Mouse (Mus musculus) myocyte (in vitro differentiated cells): ENCODE data around the gene Mrpl39. TPM values are rescaled to one million over a fixed set of nuclear protein-coding genes. Genes with fewer than 3 reads are reported as not detected.

Experiments
- H3K27me3 ChIP-seq: one replicate; pipeline ENCODE4 v1.6.1; 2011; ENCODE audit not compliant: control insufficient read depth, insufficient read depth, insufficient read length
- H3K36me3 ChIP-seq: one replicate; pipeline ENCODE4 v1.6.1; 2011; ENCODE audit not compliant: control insufficient read depth, insufficient read depth
- H3K4me2 ChIP-seq: one replicate; pipeline ENCODE4 v1.6.1; 2011; ENCODE audit warnings: low read depth, control low read depth
- H3K4me3 ChIP-seq: one replicate; pipeline ENCODE4 v1.5.1; 2011; ENCODE audit warnings: mild to moderate bottlenecking, control low read depth, moderate library complexity
- H3K79me2 ChIP-seq: one replicate; pipeline ENCODE4 v1.6.1; 2011; ENCODE audit not compliant: control insufficient read depth, insufficient read depth
- H3ac ChIP-seq: one replicate; pipeline ENCODE4 v1.6.1; 2011; ENCODE audit not compliant: control insufficient read depth, insufficient read length
- CEBPB ChIP-seq: IDR thresholded peaks from 2 replicates; pipeline ENCODE4 v1.6.1; 2011; ENCODE audit warnings: mild to moderate bottlenecking, moderate library complexity; ENCODE audit not compliant: poor library complexity, insufficient read depth, severe bottlenecking
- E2F4 ChIP-seq: IDR thresholded peaks from one replicate; pipeline ENCODE4 v1.6.1; 2011; ENCODE audit warnings: mild to moderate bottlenecking, control low read depth, moderate library complexity; ENCODE audit not compliant: insufficient read depth
- MAX ChIP-seq: IDR thresholded peaks from one replicate; pipeline ENCODE4 v1.6.1; 2011; ENCODE audit warnings: low read depth, mild to moderate bottlenecking, control low read depth
- MYOD1 ChIP-seq, 3 experiments: IDR thresholded peaks; one replicate each; pipeline ENCODE4 v1.6.1; 2011; ENCODE audit warnings: control low read depth in 2 of 3, low read depth in 2 of 3, mild to moderate bottlenecking in 2 of 3, moderate library complexity in 1 of 3; ENCODE audit not compliant: insufficient read length in 2 of 3, control insufficient read depth in 1 of 3
- MYOG ChIP-seq, 3 experiments: IDR thresholded peaks; one replicate each; pipeline ENCODE4 v1.6.1; 2011; ENCODE audit warnings: control low read depth in 2 of 3, low read depth in 2 of 3, mild to moderate bottlenecking in 2 of 3; ENCODE audit not compliant: insufficient read length in 2 of 3, control insufficient read depth in 1 of 3, insufficient read depth in 1 of 3
- POLR2A ChIP-seq: IDR thresholded peaks from one replicate; pipeline ENCODE4 v1.6.1; 2011; ENCODE audit warnings: low read depth, mild to moderate bottlenecking, control low read depth, moderate library complexity; ENCODE audit not compliant: insufficient read length
- POLR2AphosphoS2 ChIP-seq: IDR thresholded peaks from one replicate; pipeline ENCODE4 v1.6.1; 2011; ENCODE audit warnings: low read depth, control low read depth; ENCODE audit not compliant: insufficient read length
- REST ChIP-seq: IDR thresholded peaks from one replicate; pipeline ENCODE4 v1.6.1; 2011; ENCODE audit warnings: mild to moderate bottlenecking, control low read depth, moderate library complexity; ENCODE audit not compliant: insufficient read depth, insufficient read length
- SRF ChIP-seq: IDR thresholded peaks from one replicate; pipeline ENCODE4 v1.6.1; 2011; ENCODE audit warnings: low read depth; ENCODE audit not compliant: control insufficient read depth, insufficient read length
- TCF12 ChIP-seq: IDR thresholded peaks from one replicate; pipeline ENCODE4 v1.6.1; 2011; ENCODE audit warnings: mild to moderate bottlenecking, control low read depth; ENCODE audit not compliant: poor library complexity, insufficient read depth, severe bottlenecking
- TCF3 ChIP-seq: IDR thresholded peaks from one replicate; pipeline ENCODE4 v1.6.1; 2011; ENCODE audit warnings: low read depth, control low read depth; ENCODE audit not compliant: insufficient read length
- USF1 ChIP-seq: IDR thresholded peaks from one replicate; pipeline ENCODE4 v1.6.1; 2011; ENCODE audit warnings: low read depth, mild to moderate bottlenecking, control low read depth, moderate library complexity
- polyA plus RNA-seq: library from polyadenylated mRNA; unstranded; fragments of >200 nt; fragmentation: generic; extraction: Trizol; gene quantifications from one replicate; pipeline ENCODE4 v1.2.1, GENCODE M21; 2012; ENCODE audit warnings: missing spikeins

Gene Mrpl39
- polyA plus RNA-seq, 1 experiment: 36.6 TPM

DNA sequence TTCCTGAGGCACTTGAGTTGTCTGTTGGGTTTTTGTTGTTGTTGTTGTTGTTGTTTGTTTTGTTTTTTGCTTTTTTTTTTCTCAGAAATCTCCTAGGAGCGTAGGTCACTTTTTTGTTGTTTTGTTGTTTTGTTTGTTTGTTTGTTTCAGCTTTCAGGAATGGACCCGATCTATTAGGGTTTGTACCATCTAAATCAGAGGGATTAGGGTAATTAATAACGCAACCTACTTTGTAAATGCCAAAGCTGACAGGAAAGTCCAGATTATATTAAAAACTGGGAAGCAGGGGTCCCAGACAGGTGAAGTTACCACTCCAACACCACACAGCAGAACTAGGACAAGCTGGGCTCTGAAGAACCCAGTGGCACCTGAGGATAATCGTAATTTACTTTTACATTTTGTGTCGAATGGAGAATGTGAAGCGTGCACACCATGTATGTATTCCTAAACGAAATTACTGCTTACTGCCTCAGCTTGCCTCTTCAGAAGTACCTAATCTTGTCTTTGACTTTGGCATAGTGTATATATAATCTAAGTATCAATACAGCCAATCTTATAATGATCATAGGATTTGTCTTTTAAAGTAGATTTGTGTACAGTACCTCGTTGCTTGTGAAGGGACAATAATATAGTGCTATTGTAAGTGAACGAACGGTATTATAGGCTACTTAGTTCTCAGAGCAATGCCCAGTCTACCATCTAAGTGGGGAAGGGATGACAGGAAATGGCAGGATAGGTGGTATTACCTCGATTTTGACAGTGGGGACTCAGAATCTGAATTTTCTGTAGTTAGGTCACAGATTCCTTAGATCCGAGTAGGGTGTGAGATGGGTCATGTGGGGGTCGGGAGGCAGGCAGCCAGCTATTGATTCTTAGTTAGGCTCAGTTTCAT lies 31.5 kb downstream of the Mrpl39 start:
- TF ChIP-seq TCF12 (no peak), MYOD1 (IDR thresholded peaks at IDR 0.05; ENCODE audit: control insufficient read depth in 1 of 3, insufficient read length in 2 of 3, low read depth in 2 of 3) (no peak), E2F4 (no peak), POLR2AphosphoS2 (no peak), SRF (no peak), REST (no peak), CEBPB (no peak), USF1 (no peak), MYOG (IDR thresholded peaks at IDR 0.05; ENCODE audit: control insufficient read depth in 1 of 3, insufficient read depth in 1 of 3, insufficient read length in 2 of 3, low read depth in 2 of 3) (no peak), TCF3 (no peak), MAX (no peak), POLR2A (no peak)
- peak overlapping the region; percentile 49 for H3K4me3 ChIP-seq
- H3ac ChIP-seq: no peak overlapping the region
- H3K27me3 ChIP-seq: no peaks in the 10 kb centered on the region
- no peaks in the 10 kb centered on the region for H3K36me3 ChIP-seq
- H3K79me2 ChIP-seq: peaks cover 39% of the 10 kb centered on the region
- H3K4me2 ChIP-seq: peak overlapping the region; percentile 93

DNA sequence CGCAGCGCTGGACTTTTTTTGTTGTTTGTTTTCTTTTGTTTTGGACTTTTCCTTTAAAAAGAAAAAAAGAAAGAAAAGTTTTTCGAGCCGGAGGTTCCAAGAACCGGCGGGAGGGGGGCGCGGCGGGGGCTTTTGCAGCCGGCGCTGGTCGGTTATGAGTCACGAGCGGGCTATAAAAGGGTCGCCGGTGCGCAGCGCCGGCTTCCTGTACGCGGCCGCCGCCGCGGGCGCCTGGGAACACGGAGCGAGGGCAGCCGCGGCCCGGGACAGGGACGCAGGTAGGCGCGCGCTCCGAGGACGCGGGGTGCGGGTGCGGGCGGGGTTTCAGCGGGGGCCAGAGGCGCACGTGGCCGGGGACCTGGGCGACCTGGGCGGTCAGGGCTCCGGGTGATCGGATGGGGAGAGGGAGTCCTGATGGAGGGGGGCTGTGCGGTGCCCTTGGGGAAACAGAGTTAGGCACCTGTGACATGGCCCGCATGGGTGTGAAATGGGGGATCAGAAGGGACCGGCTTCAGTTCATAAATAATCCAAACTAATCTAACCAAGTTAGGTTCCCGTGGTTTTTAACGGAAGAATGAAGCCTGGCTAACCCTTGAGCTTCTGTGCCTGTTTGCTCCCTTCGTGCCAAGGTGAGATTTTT lies 32.3 kb downstream of the Mrpl39 start:
- Histone ChIP-seq H3K4me3 (peak overlapping the region; percentile 49), H3K4me2 (peak overlapping the region; percentile 93), H3K79me2 (peaks cover 39% of the 10 kb centered on the region), H3ac (peak overlapping the region; percentile 51), H3K36me3 (no peaks in the 10 kb centered on the region), H3K27me3 (no peaks in the 10 kb centered on the region)
- TF ChIP-seq POLR2A (peak; percentile 73), POLR2AphosphoS2 (peak; percentile 19), SRF (no peak), MYOG (IDR thresholded peaks at IDR 0.05; ENCODE audit: control insufficient read depth in 1 of 3, insufficient read depth in 1 of 3, insufficient read length in 2 of 3, low read depth in 2 of 3) (no peak)

DNA sequence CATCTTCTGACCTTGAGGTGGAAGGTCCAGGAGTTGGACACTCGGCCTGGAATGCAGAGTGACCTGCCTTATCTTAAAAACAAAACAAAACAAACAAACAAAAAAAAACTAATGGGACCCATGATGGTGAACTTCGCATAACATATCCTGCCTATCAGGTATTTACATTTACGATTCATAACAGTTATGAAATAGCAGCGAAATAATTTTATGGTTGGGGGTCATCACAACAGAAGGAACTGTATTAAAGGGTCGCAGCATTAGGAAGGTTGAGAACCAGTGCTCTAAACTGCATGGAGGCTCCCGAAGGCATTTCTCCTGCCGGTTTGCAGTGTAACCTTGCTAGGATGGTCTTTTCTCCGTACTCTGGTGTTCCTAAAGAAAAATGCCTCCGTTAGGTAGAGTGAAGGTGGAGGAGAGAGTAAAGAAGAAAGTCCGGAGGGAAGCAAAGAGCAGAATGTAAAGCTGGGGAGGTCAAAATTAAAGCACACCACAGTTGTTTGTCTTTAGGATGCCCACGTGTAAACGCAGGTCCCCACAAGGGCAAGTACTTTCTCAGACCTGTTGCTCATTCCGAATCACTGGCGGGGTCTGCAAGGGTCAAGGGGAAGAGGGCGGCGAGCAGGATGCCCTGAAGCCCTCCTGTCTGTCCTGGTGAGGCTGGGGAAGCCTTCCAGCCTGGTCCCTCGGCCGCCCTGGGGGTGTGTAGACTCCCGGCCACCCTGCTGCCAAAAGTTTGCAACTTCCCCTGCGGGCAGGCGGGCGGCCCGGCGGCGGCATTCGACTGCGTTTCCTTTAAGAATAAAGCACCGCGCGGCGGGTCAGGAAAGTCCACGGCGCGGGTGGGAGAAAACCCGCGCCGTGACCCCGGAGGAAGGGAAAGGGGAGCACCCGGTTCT lies 33.1 kb downstream of the Mrpl39 start:
- TF ChIP-seq E2F4 (no peak), TCF3 (no peak), POLR2AphosphoS2 (no peak), SRF (no peak), POLR2A (no peak), CEBPB (no peak), REST (no peak), MAX (no peak), MYOD1 (IDR thresholded peaks at IDR 0.05; ENCODE audit: control insufficient read depth in 1 of 3, insufficient read length in 2 of 3, low read depth in 2 of 3) (no peak), MYOG (IDR thresholded peaks at IDR 0.05; ENCODE audit: control insufficient read depth in 1 of 3, insufficient read depth in 1 of 3, insufficient read length in 2 of 3, low read depth in 2 of 3) (no peak), TCF12 (no peak), USF1 (no peak)

DNA sequence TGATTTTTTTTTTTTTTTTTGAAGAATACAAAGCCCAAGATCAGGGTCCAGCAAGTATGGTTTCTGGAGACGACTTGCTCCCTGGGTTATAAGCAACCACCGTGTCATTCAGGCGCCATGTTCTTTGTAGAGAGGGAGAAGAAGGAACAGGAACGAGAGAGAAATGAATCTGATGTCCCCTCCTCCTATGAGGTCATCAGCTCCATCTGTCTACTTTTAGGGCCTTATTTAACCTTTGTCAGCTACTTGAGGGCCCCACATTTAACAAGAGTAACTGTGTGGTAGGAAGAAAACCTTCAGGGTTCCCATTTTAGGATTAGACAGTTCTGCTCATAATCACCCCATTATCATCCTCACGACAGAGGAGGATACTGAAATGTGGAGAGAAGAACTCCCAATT lies 34.5 kb downstream of the Mrpl39 start:
- no peak for TF ChIP-seq TCF3
- no peak for TF ChIP-seq REST

More for the DNA sequence above, 33.1 kb downstream of the Mrpl39 start:
- H3K4me2 ChIP-seq: peak overlapping the region; percentile 57
- H3K36me3 ChIP-seq: no peaks in the 10 kb centered on the region
- H3ac ChIP-seq: peak overlapping the region; percentile 51
- H3K4me3 ChIP-seq: peak overlapping the region; percentile 49
- H3K79me2 ChIP-seq: peaks cover 36% of the 10 kb centered on the region
- H3K27me3 ChIP-seq: no peaks in the 10 kb centered on the region

More for the DNA sequence above, 34.5 kb downstream of the Mrpl39 start:
- Histone ChIP-seq H3K79me2 (peaks cover 26% of the 10 kb centered on the region), H3ac (no peak overlapping the region), H3K36me3 (no peaks in the 10 kb centered on the region), H3K4me3 (no peak overlapping the region), H3K27me3 (no peaks in the 10 kb centered on the region), H3K4me2 (no peak overlapping the region)
